Mouse (Mus musculus) olfactory bulb, adult 2 months (tissue): ENCODE measurements at regions not wholly inside any gene's neighbourhood (a gene's known extent, or its start where the extent isn't known, plus 50 kb on each side); places are given as distances from the start of the nearest gene placed in this dataset.

Source experiments
- H3K27ac ChIP-seq: fragments of 200-500 bp; 2 replicates; pipeline ENCODE4 v1.5.1; 2012; ENCODE audit warnings: low read depth, low read length; ENCODE audit not compliant: insufficient read depth
- H3K4me1 ChIP-seq: fragments of 200-500 bp; 2 replicates; pipeline ENCODE4 v1.6.1; 2012; ENCODE audit warnings: low read length; ENCODE audit not compliant: control insufficient read depth, insufficient read depth
- H3K4me3 ChIP-seq: fragments of 200-500 bp; 2 replicates; pipeline ENCODE4 v1.5.1; 2012; ENCODE audit warnings: mild to moderate bottlenecking, low read depth, low read length, moderate library complexity; ENCODE audit not compliant: insufficient read depth
- CTCF ChIP-seq: fragments of 200-500 bp; IDR thresholded peaks from 2 replicates; pipeline ENCODE4 v1.5.1; 2012; ENCODE audit warnings: low read depth, mild to moderate bottlenecking, low read length, moderate library complexity; ENCODE audit not compliant: insufficient read depth
- POLR2A ChIP-seq: fragments of 200-500 bp; IDR thresholded peaks from 2 replicates; pipeline ENCODE4 v1.6.1; 2012; ENCODE audit warnings: mild to moderate bottlenecking, low read depth, low read length, moderate library complexity; ENCODE audit not compliant: insufficient read depth
- WGBS: fragments of 180-500 bp; shearing (Covaris S2); methylation state at CpG from one replicate; pipeline ENCODE4 v1.1.7; 2018; 5-methylcytosine and 5-hydroxymethylcytosine counted together

DNA sequence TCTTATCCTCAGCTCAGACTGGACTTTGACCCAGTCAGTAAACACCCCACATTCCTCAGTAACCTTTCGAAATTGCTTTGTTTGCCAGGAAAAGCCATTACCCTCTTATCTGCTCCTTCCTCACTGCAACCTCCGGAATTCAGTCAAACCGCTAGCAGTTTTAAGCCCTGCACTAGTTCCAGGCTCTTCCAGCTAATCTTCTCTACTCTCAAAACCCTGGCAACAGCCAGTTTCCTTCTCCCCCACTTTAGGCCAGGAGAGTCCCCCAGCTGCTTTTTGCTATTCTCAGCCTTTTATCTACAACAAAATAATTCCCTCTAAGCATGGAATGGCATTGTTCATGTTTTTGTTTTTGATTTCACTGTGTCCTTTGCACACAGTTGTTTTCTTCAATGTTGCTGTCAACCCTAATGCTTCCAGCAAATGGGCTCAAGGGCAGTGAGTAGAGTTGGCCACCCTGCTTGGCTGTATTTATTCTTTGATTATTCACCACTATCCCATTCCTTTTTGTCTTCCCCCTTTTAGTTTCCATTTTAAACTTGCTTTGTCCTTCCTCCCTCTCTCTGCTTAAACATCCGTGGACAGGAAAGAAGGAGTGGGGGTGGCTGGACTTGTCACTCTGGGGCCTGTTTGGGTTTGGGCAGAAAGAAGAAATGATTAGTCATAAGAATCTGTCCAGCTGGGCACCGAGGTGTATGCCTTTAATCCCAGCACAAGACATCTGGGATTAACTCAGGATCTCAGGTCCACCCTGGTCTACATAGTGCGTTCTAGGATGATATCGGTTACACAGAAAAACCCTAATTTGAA lies 73.5 kb upstream of the Zcchc13 start:
- WGBS: 45% methylated on average over 7 of the region's 7 CpGs

DNA sequence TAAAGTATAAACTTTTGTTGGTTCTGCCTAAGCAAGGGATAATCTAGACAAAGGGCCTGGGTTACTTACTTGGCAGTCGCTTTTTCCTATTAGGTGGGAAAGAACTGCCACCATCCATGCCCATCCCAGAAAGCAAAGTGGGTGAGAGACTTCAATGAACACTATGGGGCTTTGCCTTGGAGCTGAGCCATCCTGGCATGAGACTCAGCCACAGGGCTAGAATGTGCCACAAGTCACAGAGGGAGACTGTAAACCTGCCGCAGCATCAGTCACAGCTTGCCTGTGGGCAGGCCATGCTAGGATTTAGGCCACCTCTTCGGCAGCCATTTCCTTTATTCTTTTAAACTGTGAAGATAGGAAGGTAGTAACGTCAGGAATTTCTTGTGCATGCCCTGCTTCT lies 72.9 kb upstream of the Zcchc13 start:
- Histone ChIP-seq H3K27ac (no peak overlapping the region), H3K4me1 (peaks cover 10% of the 10 kb centered on the region), H3K4me3 (no peak overlapping the region)
- TF ChIP-seq CTCF (no peak), POLR2A (no peak)
- 64% methylated on average over 4 of the region's 4 CpGs for WGBS

More for the DNA sequence above, 73.5 kb upstream of the Zcchc13 start:
- Histone ChIP-seq H3K4me1 (peaks cover 10% of the 10 kb centered on the region), H3K4me3 (no peak overlapping the region), H3K27ac (peak overlapping the region; percentile 90)
- TF ChIP-seq CTCF: no peak
- TF ChIP-seq POLR2A: no peak

DNA sequence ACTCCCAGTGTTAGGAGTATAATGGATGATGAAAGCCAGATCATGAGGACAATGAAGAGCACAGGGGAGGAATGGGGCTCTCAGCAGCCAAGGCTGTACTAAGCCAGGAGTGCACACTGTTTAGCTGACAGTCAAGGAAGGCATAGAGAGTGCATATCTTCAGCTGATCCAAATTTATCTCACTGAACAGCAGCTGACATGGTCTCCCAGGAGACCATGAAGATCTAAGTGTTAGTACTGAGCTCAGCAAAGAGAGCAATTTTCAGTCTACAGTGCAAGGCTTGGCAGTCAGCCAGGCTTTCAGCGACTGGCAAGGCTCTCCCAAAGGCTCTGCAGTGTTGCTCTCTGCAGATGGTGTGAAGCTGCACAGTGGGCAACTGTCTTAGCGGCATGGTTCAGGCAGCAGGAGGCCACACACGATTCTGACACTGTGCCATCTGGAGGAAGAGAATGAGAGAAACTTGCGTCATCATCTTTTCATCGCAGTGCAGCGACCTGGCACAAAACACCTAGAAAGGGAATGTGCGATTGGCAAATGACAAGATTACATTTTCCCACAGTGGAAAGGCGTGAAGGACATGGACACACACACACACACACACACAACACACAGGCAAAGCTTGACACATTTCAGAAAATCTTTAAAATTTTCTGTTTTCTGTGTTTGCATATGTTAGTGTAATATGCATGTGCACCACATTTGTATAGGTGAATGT lies 66.7 kb upstream of the Zcchc13 start:
- peak overlapping the region; percentile 98 for H3K27ac ChIP-seq
- WGBS: 7% methylated on average over 8 of the region's 8 CpGs
- no peak overlapping the region; the same call in 1 of the 2 replicates for H3K4me3 ChIP-seq
- no peak for TF ChIP-seq CTCF
- no peak for TF ChIP-seq POLR2A
- peaks cover 3% of the 10 kb centered on the region; the same call in 1 of the 2 replicates for H3K4me1 ChIP-seq

DNA sequence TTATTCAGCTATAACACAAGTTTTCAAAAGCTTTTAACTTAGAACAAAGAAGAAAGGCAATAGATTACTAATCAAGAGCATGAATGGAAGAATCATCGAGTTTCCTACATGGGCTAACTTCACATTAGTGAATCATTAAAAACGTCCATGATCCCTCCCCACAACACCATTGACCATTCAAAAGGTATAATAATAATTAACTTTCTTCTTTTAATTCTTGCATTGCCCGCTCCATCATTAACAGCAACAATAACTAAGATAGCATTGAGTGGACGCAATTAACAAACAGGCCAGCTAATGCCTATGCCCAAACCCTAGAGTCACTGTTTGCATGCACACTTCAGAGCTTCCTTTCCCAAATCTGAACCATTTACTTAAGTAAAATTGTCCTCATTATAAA lies 57.0 kb upstream of the Zcchc13 start:
- 86% methylated on average over 4 of the region's 4 CpGs for WGBS
- Histone ChIP-seq H3K4me3 (no peak overlapping the region), H3K27ac (no peak overlapping the region), H3K4me1 (no peaks in the 10 kb centered on the region)
- TF ChIP-seq CTCF (no peak), POLR2A (no peak)

DNA sequence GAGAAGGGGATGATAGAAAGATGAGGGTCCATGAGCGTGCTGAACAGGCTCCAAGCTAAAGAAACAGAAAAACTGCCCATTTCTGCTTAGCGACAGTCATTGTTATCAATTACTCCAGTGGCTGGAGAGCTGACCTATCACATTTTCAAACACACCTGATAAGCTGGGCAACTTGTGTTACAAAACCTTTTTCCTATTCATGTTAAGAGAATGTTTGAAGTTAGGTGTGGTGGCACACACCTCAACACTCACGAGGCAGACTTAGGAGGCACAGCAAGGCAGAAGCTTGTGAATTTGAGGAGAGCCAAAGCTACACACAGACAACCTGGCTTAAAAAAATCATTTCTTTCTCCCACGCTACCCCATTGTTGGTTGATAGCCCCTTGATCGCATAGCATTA lies 50.9 kb upstream of the Zcchc13 start:
- Histone ChIP-seq H3K27ac (no peak overlapping the region), H3K4me1 (no peaks in the 10 kb centered on the region), H3K4me3 (no peak overlapping the region)
- TF ChIP-seq CTCF: no peak
- no peak for TF ChIP-seq POLR2A
- WGBS: 95% methylated on average over 5 of the region's 5 CpGs
